Mouse (Mus musculus): ENCODE data around the gene Tubal3.

The Tubal3 gene

GRCm38 (mm10) chr13:3924483-3924882 lies 6.4 kb downstream of the Tubal3 start:
- DNase-seq (ENCODE audit: low read depth, low spot score), result no peak

GRCm38 (mm10) chr13:3925632-3926031 lies 7.6 kb downstream of the Tubal3 start:
- no peak for DNase-seq (ENCODE audit: low read depth, low spot score)

- no peak for DNase-seq (ENCODE audit: low read depth, low spot score)
These were observed 8.0 kb downstream of the Tubal3 start for GRCm38 (mm10) chr13:3926046-3926445.

GRCm38 (mm10) chr13:3944699-3945098 lies 26.6 kb downstream of the Tubal3 start:
- no peak for DNase-seq (ENCODE audit: low read depth, low spot score)

- no peak for DNase-seq (ENCODE audit: low read depth, low spot score)
These were observed 27.2 kb downstream of the Tubal3 start, which contains the start of gene Ucn3 for GRCm38 (mm10) chr13:3945249-3945648. TSS of gene Ucn3 (minus strand) at chr13:3945349.

GRCm38 (mm10) chr13:3947267-3947666 lies 29.2 kb downstream of the Tubal3 start:
- DNase-seq (ENCODE audit: low read depth, low spot score), result no peak

GRCm38 (mm10) chr13:3949477-3949876 lies 31.4 kb downstream of the Tubal3 start:
- no peak for DNase-seq (ENCODE audit: low read depth, low spot score)

- DNase-seq (ENCODE audit: low read depth, low spot score), result no peak
These were observed 33.3 kb downstream of the Tubal3 start for GRCm38 (mm10) chr13:3951198-3951914.

- DNase-seq (ENCODE audit: low read depth, low spot score), result no peak
These were observed 50.8 kb downstream of the Tubal3 start for GRCm38 (mm10) chr13:3968849-3969248.
